Mouse (Mus musculus) embryonic fibroblast, embryonic 13.5 days (primary cell): Measurements from ENCODE around the gene Uggt1.

ENCODE experiments used
- CTCF ChIP-seq: IDR thresholded peaks from 2 replicates; pipeline ENCODE4 v1.5.1; 2011; ENCODE audit warnings: mild to moderate bottlenecking, control low read depth, low read length, moderate library complexity, borderline replicate concordance; ENCODE audit not compliant: insufficient read depth
- POLR2A ChIP-seq: IDR thresholded peaks from 2 replicates; pipeline ENCODE4 v1.6.1; 2011; ENCODE audit warnings: low read depth, mild to moderate bottlenecking, control low read depth, low read length, moderate library complexity

DNA sequence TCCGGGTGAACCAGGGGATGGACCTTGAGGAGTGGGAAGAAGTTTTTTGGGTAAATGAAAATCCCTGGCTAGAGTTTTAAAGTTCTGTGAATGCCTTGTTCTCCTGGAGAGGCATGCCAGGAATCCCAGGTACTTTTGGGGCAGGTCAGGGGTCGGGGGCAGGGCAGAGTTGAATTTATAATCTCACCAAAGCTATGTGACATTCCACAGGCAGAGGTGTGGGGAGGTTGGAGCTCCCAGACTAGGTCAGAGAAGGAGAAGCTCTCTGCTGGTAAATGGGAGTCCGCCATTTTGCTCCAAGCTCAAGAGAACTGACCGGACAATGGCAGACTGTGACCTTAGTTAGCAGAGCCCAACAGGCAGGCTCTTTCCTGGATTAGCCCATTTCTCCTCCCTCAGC is 125.1 kb downstream of the Uggt1 start:
- TF ChIP-seq POLR2A (no peak), CTCF (no peak)
